Mouse (Mus musculus): Measurements from ENCODE around the gene Csrp1. TPM values are rescaled to one million over a fixed set of nuclear protein-coding genes. Genes with fewer than 3 reads are reported as not detected.

The Csrp1 gene
- total RNA-seq, 2 experiments from 2014 or later: 31.2 to 32.8 TPM

DNA sequence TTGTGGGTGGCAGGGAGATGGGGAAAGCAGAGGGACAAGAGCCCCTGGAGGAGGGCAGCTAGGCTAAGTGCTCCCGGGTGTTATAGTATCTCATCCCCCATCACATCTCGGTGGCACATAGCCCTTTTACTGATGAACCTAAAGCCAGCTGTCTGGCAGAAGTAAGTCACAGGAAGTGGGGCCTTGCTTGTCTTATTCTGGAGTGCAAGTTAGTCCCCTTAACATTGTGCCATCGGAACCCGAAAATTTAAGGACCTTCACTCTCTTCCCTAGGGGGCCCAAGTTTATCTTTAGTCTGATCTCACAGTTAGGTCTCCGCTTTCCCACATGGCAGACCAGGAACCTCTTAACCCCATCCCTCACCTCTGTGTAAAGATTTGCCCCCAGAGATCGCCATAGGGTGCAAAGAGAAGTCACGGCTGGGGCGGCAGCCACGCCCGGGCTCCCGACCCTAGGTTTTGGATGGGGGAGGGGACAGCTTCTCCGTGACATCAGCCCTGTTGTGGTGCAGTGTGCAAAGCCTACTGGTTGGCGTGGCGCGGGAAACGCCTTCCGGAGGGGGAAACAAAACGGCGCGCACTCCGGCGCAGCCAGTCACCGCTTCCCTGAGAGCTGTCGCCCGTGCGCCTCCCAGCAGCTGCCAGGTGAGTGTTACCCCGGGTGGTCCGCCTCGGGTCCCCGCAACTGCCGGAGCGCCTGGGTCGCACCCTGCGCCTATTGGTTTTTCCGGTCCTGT, 8.9 kb downstream of the Csrp1 start:
- intact Hi-C loops (cut with DNase I): loop anchor here (10.0 kb wide), 1 partner anchor 216 kb away; no protein-coding TSS in a partner anchor
- DNase-seq: peak; percentile 83

GRCm38 (mm10) chr1:135729367-135729713, 9.5 kb downstream of the Csrp1 start:
- DNase-seq: peak; percentile 17
- intact Hi-C loops (cut with DNase I): loop anchor here (10.0 kb wide), 1 partner anchor 215 kb away; no protein-coding TSS in a partner anchor

DNA sequence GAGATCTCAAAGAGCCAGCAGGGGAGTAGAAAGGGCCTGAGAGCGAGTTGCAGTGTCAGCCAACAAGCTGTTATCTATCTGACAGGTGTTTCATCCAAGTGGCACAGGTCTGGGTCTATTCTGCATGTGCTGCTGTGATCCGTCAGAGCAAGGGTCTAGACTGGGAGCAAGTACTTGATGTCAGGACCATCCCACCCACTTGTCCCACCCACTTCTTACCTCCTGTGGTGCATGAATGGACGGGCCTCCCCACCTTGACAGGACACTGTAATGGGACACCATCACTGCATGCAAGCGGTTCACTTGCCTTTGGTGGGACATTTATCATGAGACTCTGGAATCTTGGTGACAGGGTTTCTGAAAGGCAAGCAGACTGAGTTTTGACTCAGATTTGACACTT, 10.0 kb downstream of the Csrp1 start:
- DNase-seq: no peak
- intact Hi-C loops (cut with DNase I): loop anchor here (10.0 kb wide), 1 partner anchor 215 kb away; no protein-coding TSS in a partner anchor

DNA sequence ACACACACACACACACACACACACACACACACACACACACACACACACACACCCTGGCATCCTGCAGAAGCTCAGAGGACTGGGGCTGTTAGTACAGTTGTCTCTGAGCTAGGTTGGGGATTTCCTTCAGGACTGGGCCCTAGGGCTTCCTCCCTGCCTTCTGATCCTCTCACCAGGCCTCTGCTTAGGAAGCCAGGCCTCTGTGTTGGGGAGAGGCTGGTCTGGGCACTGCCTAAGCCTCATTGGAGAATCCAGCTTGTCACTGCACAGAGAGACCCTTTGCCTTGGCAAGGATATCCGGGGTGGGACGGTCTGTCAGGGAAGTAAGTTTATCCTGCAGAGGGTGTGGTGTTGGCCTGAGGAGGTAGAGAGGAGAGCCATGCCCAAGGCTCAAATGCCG, 10.4 kb downstream of the Csrp1 start:
- intact Hi-C loops (cut with DNase I): no loop called here
- no peak for DNase-seq

DNA sequence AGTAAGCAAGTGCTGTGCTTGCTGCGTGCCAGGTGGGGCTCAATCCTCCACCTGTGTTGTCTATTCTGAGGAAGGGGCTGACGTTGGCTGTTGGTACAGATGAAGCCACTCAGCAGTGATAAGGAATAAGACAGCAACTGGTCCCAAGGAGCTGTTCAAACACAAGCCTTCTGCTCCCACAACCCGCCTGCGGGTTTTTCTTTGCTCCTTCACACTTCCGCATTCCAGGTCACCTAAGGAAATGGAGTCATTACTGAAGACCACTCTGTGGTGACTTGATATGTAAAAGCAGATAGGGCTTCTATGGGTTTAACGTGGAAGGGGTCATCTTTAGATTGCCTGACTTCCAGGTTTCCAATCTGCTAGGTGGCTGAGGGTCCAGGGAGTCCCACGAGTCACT, 11.5 kb downstream of the Csrp1 start:
- intact Hi-C loops (cut with DNase I): no loop called here
- no peak for DNase-seq

DNA sequence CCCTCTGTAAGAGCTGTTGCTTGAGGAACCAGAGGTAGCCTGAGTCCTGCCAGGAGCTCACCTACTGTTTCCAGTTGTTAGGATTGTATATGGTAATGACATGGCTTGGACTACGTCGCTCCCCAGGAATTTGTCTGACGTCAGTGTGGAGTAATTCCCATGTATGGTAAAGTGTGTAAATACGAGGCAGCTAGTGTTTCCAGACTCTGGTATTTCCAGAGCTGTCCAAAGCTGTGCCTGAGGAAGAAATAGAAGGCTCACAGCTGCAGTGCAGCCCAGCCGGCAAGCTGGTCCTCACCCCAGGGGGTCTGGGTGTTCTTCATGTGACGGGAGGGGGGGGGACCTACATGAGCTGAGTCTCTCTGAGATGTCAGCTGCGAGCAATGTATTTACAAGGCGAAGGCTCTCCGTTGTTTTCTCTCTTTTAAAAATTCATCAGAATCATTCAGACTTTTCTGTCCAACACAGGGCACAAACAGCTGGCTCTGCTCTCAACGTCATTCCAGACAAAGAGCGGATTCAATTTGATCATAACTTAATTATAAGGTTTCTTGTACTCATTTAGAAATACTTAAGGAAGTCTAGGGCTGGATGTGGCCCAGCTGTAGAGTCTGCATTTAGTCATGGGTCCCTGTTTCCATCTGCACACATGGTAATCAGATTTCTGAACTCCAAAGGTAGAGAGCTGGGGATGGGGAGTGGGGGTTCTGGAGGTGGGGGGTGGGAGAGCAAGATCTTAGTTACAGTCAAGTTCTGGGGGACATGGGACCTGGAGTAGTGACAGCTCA, 12.2 kb downstream of the Csrp1 start:
- DNase-seq: peak; percentile 19
- intact Hi-C loops (cut with DNase I): no loop called here

GRCm38 (mm10) chr1:135734225-135734937, 14.5 kb downstream of the Csrp1 start:
- DNase-seq: peak; percentile 60
- intact Hi-C loops (cut with DNase I): no loop called here

- no peak for DNase-seq
- intact Hi-C loops (cut with DNase I): no loop called here
Observed at GRCm38 (mm10) chr1:135735460-135735859, 15.6 kb downstream of the Csrp1 start.

GRCm38 (mm10) chr1:135744987-135745386, 25.1 kb downstream of the Csrp1 start:
- intact Hi-C loops (cut with DNase I): no loop called here
- peak; percentile 21 for DNase-seq

DNA sequence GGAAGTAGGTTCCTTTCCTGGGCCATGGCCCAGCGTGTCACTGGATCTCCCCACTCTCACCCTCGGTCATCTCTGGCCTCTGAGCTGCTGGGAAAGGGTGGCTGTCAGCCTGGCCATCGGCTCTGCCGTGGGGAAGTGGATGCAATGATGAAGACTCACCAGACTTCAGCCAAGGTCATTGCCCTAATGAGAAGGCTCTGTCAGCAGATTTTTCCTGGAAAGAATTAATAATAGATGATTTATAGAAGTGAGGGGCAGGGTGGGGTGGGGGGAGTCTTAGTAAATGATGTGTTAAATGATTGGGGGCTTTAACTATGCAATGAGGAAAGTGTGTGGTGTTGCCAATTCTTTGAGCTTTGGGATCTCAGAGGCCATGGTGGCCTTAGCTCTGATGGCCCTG, 26.4 kb downstream of the Csrp1 start:
- intact Hi-C loops (cut with DNase I): no loop called here
- DNase-seq: no peak

DNA sequence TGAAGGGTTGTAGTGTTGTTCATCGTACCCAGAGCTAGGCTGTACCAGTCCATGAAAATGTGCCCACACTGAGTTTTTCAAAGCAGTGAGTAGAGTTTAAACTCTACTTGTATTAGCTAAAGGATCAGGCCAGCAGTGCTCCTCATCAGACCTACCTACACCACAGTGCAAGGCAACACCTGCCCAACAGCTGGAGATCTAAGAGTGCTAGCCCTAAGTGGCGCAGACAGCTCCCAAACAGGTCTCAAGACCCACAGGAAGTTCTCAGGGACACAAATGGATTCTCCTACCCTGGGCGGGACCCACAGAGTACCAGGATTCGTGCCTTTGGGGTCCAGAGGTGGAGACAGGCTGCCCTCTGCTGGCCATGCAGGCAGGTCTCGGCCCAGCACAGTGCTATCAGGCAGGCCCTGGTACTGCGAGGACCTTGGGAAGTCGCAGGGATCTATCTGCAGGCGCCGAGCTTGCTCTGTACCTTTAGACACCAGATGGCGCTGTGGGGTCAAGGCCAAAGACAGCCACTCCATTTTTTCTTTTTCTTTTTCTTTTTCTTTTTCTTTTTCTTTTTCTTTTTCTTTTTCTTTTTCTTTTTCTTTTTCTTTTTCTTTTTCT, 33.0 kb downstream of the Csrp1 start:
- peak; percentile 95 for DNase-seq
- intact Hi-C loops (cut with DNase I): no loop called here

GRCm38 (mm10) chr1:135755287-135755686, 35.4 kb downstream of the Csrp1 start:
- intact Hi-C loops (cut with DNase I): no loop called here
- DNase-seq: no peak

- intact Hi-C loops (cut with DNase I): no loop called here
- no peak for DNase-seq
Observed at GRCm38 (mm10) chr1:135755913-135756312, 36.1 kb downstream of the Csrp1 start.

GRCm38 (mm10) chr1:135757287-135757686, 37.4 kb downstream of the Csrp1 start:
- DNase-seq: no peak
- intact Hi-C loops (cut with DNase I): no loop called here

GRCm38 (mm10) chr1:135759685-135760084, 39.8 kb downstream of the Csrp1 start:
- DNase-seq: no peak
- intact Hi-C loops (cut with DNase I): no loop called here

GRCm38 (mm10) chr1:135760216-135760615, 40.4 kb downstream of the Csrp1 start:
- intact Hi-C loops (cut with DNase I): no loop called here
- DNase-seq: no peak

- intact Hi-C loops (cut with DNase I): no loop called here
- DNase-seq: no peak
Observed at GRCm38 (mm10) chr1:135761728-135762127, 41.9 kb downstream of the Csrp1 start.

GRCm38 (mm10) chr1:135763503-135764205, 43.8 kb downstream of the Csrp1 start:
- intact Hi-C loops (cut with DNase I): no loop called here
- no peak for DNase-seq

GRCm38 (mm10) chr1:135764206-135764528, 44.3 kb downstream of the Csrp1 start:
- intact Hi-C loops (cut with DNase I): no loop called here
- DNase-seq: no peak
